Mouse (Mus musculus): ENCODE measurements around the gene Plscr1. TPM values are rescaled to one million over a fixed set of nuclear protein-coding genes. Genes with fewer than 3 reads are reported as not detected.

Gene Plscr1
- total RNA-seq, 1 experiment = 22.2 TPM

- Histone ChIP-seq H3K36me3 (ENCODE audit: control insufficient read depth, insufficient read depth, low read length, poor library complexity, severe bottlenecking) (no peaks in the 10 kb centered on the region), H3K27ac (ENCODE audit: insufficient read depth, low read depth, low read length, poor library complexity, severe bottlenecking) (peak overlapping the region; percentile 91), H3K9me3 (ENCODE audit: control insufficient read depth, insufficient read depth, low read depth, low read length) (no peaks in the 10 kb centered on the region), H3K4me3 (ENCODE audit: insufficient read depth in 1 of 2, low read depth in 1 of 2, low read length in 2 of 2, poor library complexity in 1 of 2, severe bottlenecking in 1 of 2) (peak overlapping the region; percentile 73 to 90), H3K4me1 (ENCODE audit: control insufficient read depth in 2 of 2, insufficient read depth in 2 of 2, low read length in 2 of 2, poor library complexity in 1 of 2) (no peaks in the 10 kb centered on the region; a peak in 1 of 4 replicates), H3K9ac (ENCODE audit: insufficient read depth, low read depth, low read length, poor library complexity, severe bottlenecking) (peak overlapping the region; percentile 80)
- TF ChIP-seq ZC3H11A (IDR thresholded peaks at IDR 0.05; ENCODE audit: borderline replicate concordance, low read depth, low read length) = no peak
- no peak for TF ChIP-seq CHD2 (IDR thresholded peaks at IDR 0.05; ENCODE audit: low read depth, low read length)
- TF ChIP-seq ZNF384 (IDR thresholded peaks at IDR 0.05; ENCODE audit: low read depth, low read length) = no peak
- TF ChIP-seq HCFC1 (IDR thresholded peaks at IDR 0.05; ENCODE audit: borderline replicate concordance, insufficient read depth, low read length) = no peak
- TF ChIP-seq MAFK (IDR thresholded peaks at IDR 0.05; ENCODE audit: insufficient read depth, low read depth, low read length) = no peak
- peak; percentile 68 for DNase-seq (ENCODE audit: low read depth, low spot score)
- in situ Hi-C loops (cut with MboI; ENCODE audit: low sequenced_read_pairs in 2 of 2, unreplicated experiment in 2 of 2) = no loop called here
These were observed 630 bp downstream of the Plscr1 start for GRCm38 (mm10) chr9:92249987-92250772.

- no peak for TF ChIP-seq ZNF384 (IDR thresholded peaks at IDR 0.05; ENCODE audit: low read depth, low read length)
- TF ChIP-seq ZC3H11A (IDR thresholded peaks at IDR 0.05; ENCODE audit: borderline replicate concordance, low read depth, low read length) = no peak
- TF ChIP-seq CHD2 (IDR thresholded peaks at IDR 0.05; ENCODE audit: low read depth, low read length) = no peak
- no peak for TF ChIP-seq HCFC1 (IDR thresholded peaks at IDR 0.05; ENCODE audit: borderline replicate concordance, insufficient read depth, low read length)
- no peak for TF ChIP-seq MAFK (IDR thresholded peaks at IDR 0.05; ENCODE audit: insufficient read depth, low read depth, low read length)
- no peak overlapping the region for H3K4me3 ChIP-seq (ENCODE audit: insufficient read depth in 1 of 2, low read depth in 1 of 2, low read length in 2 of 2, poor library complexity in 1 of 2, severe bottlenecking in 1 of 2)
- no peaks in the 10 kb centered on the region; a peak in 1 of 4 replicates for H3K4me1 ChIP-seq (ENCODE audit: control insufficient read depth in 2 of 2, insufficient read depth in 2 of 2, low read length in 2 of 2, poor library complexity in 1 of 2)
- H3K9me3 ChIP-seq (ENCODE audit: control insufficient read depth, insufficient read depth, low read depth, low read length) = no peaks in the 10 kb centered on the region
- H3K9ac ChIP-seq (ENCODE audit: insufficient read depth, low read depth, low read length, poor library complexity, severe bottlenecking) = no peak overlapping the region
- in situ Hi-C loops (cut with MboI; ENCODE audit: low sequenced_read_pairs in 2 of 2, unreplicated experiment in 2 of 2) = no loop called here
- H3K36me3 ChIP-seq (ENCODE audit: control insufficient read depth, insufficient read depth, low read length, poor library complexity, severe bottlenecking) = no peaks in the 10 kb centered on the region
- H3K27ac ChIP-seq (ENCODE audit: insufficient read depth, low read depth, low read length, poor library complexity, severe bottlenecking) = no peak overlapping the region
- no peak for DNase-seq (ENCODE audit: low read depth, low spot score)
These were observed 3.2 kb downstream of the Plscr1 start for GRCm38 (mm10) chr9:92252718-92253117.

GRCm38 (mm10) chr9:92253585-92254321 is 4.2 kb downstream of the Plscr1 start:
- Histone ChIP-seq H3K4me1 (ENCODE audit: control insufficient read depth in 2 of 2, insufficient read depth in 2 of 2, low read length in 2 of 2, poor library complexity in 1 of 2) (no peaks in the 10 kb centered on the region; a peak in 1 of 4 replicates), H3K36me3 (ENCODE audit: control insufficient read depth, insufficient read depth, low read length, poor library complexity, severe bottlenecking) (no peaks in the 10 kb centered on the region), H3K27ac (ENCODE audit: insufficient read depth, low read depth, low read length, poor library complexity, severe bottlenecking) (no peak overlapping the region), H3K4me3 (ENCODE audit: insufficient read depth in 1 of 2, low read depth in 1 of 2, low read length in 2 of 2, poor library complexity in 1 of 2, severe bottlenecking in 1 of 2) (no peak overlapping the region), H3K9me3 (ENCODE audit: control insufficient read depth, insufficient read depth, low read depth, low read length) (no peaks in the 10 kb centered on the region), H3K9ac (ENCODE audit: insufficient read depth, low read depth, low read length, poor library complexity, severe bottlenecking) (no peak overlapping the region)
- no peak for TF ChIP-seq CHD2 (IDR thresholded peaks at IDR 0.05; ENCODE audit: low read depth, low read length)
- TF ChIP-seq ZC3H11A (IDR thresholded peaks at IDR 0.05; ENCODE audit: borderline replicate concordance, low read depth, low read length) = no peak
- no peak for TF ChIP-seq MAFK (IDR thresholded peaks at IDR 0.05; ENCODE audit: insufficient read depth, low read depth, low read length)
- no peak for TF ChIP-seq ZNF384 (IDR thresholded peaks at IDR 0.05; ENCODE audit: low read depth, low read length)
- TF ChIP-seq HCFC1 (IDR thresholded peaks at IDR 0.05; ENCODE audit: borderline replicate concordance, insufficient read depth, low read length) = no peak
- DNase-seq (ENCODE audit: low read depth, low spot score) = no peak
- in situ Hi-C loops (cut with MboI; ENCODE audit: low sequenced_read_pairs in 2 of 2, unreplicated experiment in 2 of 2) = no loop called here

- in situ Hi-C loops (cut with MboI; ENCODE audit: low sequenced_read_pairs in 2 of 2, unreplicated experiment in 2 of 2) = no loop called here
- Histone ChIP-seq H3K4me1 (ENCODE audit: control insufficient read depth in 2 of 2, insufficient read depth in 2 of 2, low read length in 2 of 2, poor library complexity in 1 of 2) (peaks cover 1 to 10% of the 10 kb centered on the region in 2 experiments; a peak in 3 of 4 replicates), H3K36me3 (ENCODE audit: control insufficient read depth, insufficient read depth, low read length, poor library complexity, severe bottlenecking) (no peaks in the 10 kb centered on the region; the same call in none of the 2 replicates), H3K27ac (ENCODE audit: insufficient read depth, low read depth, low read length, poor library complexity, severe bottlenecking) (no peak overlapping the region; the same call in 1 of the 2 replicates), H3K4me3 (ENCODE audit: insufficient read depth in 1 of 2, low read depth in 1 of 2, low read length in 2 of 2, poor library complexity in 1 of 2, severe bottlenecking in 1 of 2) (no peak overlapping the region), H3K9ac (ENCODE audit: insufficient read depth, low read depth, low read length, poor library complexity, severe bottlenecking) (no peak overlapping the region), H3K9me3 (ENCODE audit: control insufficient read depth, insufficient read depth, low read depth, low read length) (no peaks in the 10 kb centered on the region)
- TF ChIP-seq HCFC1 (IDR thresholded peaks at IDR 0.05; ENCODE audit: borderline replicate concordance, insufficient read depth, low read length) (no peak), CHD2 (IDR thresholded peaks at IDR 0.05; ENCODE audit: low read depth, low read length) (peak; percentile 77; the same call in 1 of the 2 replicates)
- peak; percentile 67 for DNase-seq (ENCODE audit: low read depth, low spot score)
These were observed 11.1 kb downstream of the Plscr1 start for GRCm38 (mm10) chr9:92260481-92261159.
